Mouse (Mus musculus): ENCODE measurements around the gene Per2.

GRCm38 (mm10) chr1:91457116-91457515, 2.0 kb downstream of the Per2 start:
- TF ChIP-seq EP300 (IDR thresholded peaks at IDR 0.05; ENCODE audit: insufficient read depth, low read depth, low read length): no peak
- TF ChIP-seq POLR2A (IDR thresholded peaks at IDR 0.05; ENCODE audit: insufficient read depth, low read length): no peak

All from ES-Bruce4 (cell line).